Mouse (Mus musculus): ENCODE measurements around the gene Mrps15.

DNA sequence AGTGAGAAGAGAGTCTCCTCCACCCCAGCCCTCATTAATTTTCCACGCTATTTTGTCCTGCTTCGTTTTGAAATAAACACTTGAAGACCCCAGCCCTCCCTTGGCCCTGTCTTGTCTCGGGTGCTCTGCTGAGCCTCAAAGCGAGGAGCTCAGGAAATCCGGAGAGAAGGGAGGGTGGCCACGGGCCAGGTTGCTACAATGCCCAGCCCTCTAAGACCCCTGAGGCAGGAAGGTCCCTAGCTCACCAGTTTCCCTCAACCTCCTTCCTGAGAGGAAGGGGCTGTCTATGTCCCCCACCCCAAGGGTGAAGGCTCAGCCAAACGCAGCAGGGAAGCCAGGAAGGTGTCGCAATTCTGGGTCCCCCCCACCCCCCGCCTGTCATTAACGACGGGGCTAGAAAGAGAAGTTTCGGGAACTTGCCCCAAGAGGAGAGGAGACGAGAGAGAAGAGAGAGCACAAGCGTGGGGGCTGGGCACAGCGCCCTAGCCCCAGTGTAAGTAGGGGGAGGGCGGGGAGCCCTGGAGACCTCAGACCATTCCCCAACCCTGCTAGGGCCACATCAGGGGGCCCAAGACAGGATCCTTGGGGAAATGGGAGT, 22.3 kb upstream of the Mrps15 start, which contains the start of gene Csf3r:
- no peak for TF ChIP-seq CTCF (IDR thresholded peaks at IDR 0.05; ENCODE audit: low read depth, low read length)
- no peak for TF ChIP-seq POLR2A (IDR thresholded peaks at IDR 0.05; ENCODE audit: insufficient read depth, low read length)
- no peak for TF ChIP-seq EP300 (IDR thresholded peaks at IDR 0.05; ENCODE audit: insufficient read depth, low read depth, low read length)

All from ES-Bruce4 (cell line).